Mouse (Mus musculus) fibroblast of lung, adult 2 months (primary cell): ENCODE data around the gene Gm10491.
"Not testable (repeated sequence)": the region's sequence is repeated elsewhere in the genome, so short reads cannot be mapped to it uniquely, and the experiment has no call there.

Experiments
- DNase-seq: peaks from one replicate; pipeline ENCODE4 v3.0.0-alpha.2; 2011; ENCODE audit warnings: low read depth

Gene Gm10491

DNA sequence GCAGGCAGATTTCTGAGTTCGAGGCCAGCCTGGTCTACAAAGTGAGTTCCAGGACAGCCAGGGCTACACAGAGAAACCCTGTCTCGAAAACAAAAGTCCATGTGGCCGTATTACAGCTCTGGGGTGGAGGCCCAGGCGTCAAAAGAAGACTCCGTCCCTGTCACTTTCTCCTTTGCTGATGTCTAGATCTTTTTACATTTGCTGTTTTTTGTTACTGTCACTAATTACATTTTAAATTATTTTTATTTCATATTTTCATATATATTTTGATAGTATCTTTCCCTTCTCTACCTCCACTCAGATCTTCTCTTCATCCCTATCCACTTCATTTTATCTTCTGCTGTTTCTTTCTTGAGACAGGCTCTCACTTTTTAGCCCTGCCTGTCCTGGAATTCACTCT is at the start of gene Gm10491:
Gene Gm10491 (minus strand): TSS at position 101 of the 400 bp plus-strand sequence.
- DNase-seq: no peak

DNA sequence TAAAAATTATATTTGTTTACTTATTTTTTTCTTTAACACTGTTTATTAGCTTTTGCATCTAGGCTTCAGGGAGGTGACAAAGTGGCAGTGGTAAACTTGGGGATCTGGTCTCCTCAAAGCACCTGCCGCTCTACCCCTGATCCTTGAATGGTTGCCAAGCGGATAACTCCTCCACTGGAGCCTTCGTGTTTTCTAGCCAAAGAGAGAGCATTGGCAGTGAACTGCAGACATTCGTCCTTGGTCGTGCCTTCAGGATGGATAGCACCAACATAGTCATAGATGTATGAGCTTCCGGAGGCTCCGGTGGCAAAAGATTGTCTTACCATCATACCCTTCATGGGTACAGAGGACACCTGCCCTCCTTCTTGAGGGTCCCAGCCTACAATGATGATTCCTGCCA is 42.5 kb upstream of the Gm10491 start:
- no peak for DNase-seq

DNA sequence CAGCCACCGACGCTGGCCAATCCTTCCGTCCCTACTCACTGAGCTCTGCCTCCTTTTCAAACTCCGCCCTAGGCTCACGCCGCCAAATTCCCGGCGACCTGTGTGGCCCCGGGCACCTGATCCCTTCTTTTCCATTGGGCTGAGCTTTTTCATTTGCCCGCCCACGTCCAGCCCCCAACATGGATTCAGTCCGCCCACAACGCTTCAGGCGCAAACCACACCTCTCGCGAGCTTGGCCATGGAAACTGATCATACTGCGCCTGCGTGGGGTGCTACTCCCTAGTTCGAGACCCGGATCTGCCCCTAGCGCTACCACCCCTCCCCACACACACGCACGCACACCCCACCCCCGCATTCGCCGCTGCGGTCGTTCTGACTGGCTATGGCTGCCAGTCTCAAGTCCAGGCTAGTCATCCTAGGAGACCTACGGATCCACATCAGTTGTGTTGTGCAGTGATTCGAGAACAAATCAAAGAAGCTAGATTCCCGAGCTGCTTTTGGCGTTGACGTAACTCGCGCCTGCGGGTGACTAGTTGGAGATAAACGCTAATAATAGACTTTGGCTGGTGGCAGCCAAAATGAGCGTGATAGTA is 40.4 kb upstream of the Gm10491 start:
- DNase-seq: peak; percentile 90

DNA sequence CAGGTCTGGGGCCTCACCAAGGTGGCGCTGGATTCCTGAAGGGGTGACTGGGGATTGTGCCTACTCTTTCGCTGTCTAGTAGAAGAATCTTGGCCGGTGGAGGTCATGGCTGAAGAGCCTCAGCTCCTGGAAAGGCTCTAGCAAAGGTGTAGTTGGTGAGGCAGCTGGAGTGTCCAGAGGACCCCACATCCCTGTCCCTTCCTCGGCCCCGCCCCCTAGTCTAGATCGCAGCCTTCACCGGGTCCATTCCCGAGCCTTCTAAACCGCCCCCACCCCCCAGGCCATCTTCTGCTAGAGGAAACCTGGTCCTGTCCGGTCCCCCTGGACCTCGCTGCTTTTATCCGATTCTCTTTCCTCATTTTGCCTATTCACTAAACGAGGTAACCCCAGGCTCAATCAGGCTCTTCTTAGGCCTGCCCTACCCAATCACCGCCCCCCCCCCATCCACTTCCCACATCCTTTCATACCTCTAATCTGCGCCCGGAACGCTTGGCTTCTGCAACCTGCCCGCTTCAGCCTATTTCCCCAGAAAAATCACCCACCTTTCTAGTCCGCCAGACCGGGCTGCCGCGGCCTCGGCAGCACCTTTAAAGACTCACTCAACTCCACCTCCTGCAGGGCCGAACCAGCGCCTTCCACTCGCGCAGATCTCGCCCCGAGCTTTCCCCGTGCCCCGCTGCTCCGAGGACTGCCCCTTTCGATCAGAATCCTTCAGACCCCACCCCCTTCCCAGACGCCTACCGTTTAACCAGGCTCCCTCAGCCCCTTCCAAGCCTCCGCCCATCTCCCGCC is 39.7 kb upstream of the Gm10491 start, which contains the start of gene Hdac6:
Gene Hdac6 (minus strand): TSS at position 782 of the 792 bp plus-strand sequence.
- DNase-seq: no peak

DNA sequence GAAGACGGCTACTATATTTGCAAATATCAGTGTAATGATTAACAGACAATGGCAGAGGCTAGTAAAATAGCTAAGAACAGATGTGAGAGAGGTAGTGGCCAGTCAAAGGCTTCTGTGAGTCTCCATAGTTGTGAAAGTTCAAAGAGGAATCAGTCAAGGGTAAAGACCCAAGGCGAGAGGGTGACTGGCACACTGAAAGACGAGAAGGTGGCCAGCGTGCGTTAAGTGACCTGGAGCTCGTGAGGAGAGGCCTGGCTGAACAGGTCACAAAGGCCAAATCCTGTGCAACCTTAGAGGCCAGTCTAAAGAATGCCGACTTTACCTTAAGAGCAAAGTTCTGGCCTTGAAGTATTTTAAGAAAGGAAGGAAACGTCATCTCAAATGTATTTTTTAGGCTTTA is 38.0 kb upstream of the Gm10491 start:
- DNase-seq: no peak

DNA sequence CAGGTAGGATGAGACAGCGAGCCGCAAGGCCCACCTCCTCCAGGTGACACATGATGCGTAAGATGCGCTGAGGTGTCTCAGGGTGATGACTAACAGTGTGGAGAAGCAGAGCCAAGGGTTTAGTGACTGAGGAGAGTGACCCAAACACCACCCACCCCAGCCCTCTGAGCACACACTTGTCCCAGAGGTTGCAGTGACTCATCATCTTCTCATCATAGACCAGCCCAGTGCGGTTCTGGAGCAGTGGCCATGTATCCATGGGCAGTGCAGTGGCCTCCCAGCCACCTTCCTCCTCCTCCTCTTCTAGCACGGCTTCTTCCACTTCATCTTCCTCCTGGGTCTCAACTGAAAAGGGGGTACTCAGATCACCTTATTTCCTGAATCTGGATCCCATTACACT is 30.0 kb upstream of the Gm10491 start:
- no peak for DNase-seq

DNA sequence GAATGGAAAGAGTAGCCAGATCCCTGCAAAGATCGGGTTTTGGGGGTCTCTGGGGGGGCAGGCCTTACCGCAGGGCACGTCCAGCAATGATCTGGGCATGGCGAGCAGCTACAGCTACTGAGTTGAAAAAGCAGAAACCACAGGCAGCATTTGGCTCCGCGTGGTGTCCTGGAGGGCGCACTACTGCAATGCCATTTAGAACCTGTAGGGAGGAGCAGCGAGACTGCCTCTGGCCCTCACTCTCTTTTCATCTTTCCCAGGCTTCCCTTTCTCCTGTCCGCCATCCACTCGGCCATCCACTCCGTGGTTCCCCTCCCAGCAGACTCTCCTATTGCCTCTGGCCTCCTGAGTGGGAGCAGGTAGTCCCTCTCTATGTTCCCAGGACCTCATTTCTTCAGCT is 29.2 kb upstream of the Gm10491 start:
- DNase-seq: no peak

DNA sequence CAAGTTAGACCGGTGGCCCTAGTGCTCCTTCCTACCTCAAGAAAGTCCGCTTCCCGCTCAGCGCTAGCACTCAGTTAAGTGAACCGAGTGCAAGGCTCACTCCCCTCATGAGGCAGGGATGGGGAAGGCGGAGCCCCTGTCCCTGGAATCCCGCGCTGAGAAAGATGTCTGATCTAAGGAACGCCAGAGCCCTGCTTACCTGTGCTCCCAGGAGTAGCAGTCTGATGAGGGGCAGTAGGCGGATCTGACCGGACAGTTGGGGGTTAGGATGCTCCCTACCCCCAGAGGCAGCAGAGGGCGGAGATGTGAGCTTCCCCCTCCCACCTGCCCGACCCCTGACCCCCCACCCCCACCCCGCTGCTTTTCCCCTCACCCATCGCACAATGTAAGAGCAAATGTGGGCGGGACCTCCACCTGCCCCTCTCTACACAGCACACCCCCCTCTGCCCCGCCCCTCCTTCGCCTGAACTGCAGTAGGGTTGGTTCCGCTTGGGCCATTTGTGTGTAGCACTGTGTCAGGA is 20.7 kb upstream of the Gm10491 start, which contains the start of gene Eras:
Gene Eras (minus strand): TSS at position 338 of the 521 bp plus-strand sequence.
- no peak for DNase-seq

DNA sequence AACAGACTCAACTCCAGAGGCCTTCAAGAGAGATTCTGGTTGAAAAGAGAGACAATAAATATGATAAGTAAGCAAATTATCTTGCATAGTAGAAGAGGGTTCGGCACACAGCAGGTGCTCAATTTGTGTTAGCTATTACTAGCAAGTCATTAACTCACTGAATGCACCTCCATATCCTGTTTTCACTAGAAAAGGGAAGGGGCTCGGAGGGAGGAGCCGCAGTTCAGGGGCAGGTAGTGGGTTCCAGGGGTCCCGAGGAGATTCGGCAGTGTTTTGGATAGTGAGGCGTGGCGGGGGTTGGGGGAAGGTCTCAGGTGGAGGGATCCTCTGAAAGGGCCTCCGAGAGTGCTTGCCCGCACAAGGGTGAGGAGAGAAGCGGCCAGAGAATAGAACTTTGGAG is 19.5 kb upstream of the Gm10491 start:
- DNase-seq: no peak

DNA sequence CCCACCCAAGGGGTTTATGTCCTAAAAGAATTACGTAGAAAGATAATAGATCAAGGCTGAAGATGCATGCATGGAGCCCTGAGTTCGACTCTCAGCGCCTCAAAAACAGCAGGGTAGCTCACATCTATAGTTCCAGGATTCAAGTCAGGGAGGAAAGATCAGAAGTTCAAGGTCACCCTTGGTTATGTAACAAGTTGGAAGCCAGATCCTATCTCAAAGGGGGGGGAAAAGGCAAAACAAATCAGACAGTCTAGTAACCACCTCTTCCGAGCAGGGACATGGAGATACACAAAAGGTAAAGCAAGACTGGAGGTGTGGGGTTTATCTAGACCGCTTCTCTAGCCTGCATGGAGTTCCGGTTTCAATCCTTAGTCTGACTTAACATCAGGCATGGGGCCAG is 18.6 kb upstream of the Gm10491 start:
- no peak for DNase-seq

DNA sequence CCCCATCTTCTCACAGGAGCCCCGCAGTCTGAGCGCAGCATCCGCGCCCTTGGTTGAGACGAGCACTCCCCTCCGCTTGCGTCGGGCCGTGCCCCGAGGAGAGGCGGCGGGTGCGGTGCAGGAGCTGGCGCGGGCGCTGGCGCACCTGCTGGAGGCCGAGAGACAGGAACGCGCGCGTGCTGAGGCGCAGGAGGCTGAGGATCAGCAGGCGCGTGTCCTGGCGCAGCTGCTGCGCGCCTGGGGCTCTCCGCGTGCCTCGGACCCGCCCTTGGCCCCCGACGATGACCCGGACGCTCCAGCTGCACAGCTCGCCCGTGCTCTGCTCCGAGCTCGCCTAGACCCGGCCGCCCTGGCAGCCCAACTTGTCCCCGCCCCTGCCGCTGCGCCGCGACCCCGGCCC is 14.4 kb upstream of the Gm10491 start:
- DNase-seq: no peak

DNA sequence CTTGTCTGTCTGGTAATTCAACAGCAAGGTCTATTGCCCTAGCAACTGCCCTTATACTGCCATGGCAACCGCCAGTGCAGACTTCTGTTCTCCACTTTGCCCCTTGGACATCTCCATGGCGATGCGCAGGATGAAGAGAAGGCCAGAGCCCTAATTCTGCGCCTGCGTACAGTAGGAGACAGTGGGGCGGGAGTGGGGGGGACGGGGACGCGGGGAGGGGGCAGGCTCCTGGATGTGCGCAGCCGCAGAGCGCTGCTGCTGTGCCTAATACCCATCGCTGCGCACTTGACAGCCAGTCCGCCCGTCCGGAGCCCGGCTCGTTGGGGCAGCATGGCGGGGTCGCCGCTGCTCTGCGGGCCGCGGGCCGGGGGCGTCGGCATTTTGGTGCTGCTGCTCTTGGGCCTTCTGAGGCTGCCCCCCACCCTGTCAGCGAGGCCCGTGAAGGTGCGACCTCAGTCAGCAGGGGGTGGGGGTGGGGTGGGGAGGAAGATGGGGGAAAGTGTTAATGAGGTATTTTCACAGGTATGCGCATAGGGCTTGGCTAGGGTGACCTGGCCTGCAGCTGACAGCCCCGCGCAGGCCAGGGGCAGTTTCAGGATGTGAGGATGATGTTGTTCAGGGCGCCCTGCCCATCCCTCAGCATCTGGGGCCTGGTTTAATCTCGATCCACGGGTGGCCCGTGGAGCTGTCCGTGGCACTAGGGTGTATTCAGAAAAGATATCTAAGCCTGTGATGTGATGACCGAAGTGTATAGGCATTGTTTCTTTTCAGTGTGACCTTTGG is 12.2 kb upstream of the Gm10491 start, which contains the start of gene Pcsk1n:
Gene Pcsk1n (plus strand): TSS at position 222 of the 783 bp plus-strand sequence.
- no peak for DNase-seq

DNA sequence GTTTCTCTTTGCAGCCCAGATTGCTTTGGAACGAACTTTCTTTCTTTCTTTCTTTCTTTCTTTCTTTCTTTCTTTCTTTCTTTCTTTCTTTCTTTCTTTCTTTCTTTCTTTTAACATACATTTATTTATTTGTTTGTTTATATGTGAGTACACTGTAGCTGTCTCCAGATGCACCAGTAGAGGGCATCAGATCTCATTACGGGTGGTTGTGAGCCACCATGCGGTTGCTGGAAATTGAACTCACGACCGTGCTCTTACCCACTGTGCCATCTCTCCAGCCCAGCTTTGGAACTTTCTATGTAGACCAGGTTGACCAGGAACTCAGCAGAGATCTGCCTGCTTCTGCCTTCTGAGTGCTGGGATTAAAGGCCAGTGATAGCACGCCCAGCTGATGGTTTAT is 10.3 kb upstream of the Gm10491 start:
- DNase-seq: not testable (repeated sequence)

DNA sequence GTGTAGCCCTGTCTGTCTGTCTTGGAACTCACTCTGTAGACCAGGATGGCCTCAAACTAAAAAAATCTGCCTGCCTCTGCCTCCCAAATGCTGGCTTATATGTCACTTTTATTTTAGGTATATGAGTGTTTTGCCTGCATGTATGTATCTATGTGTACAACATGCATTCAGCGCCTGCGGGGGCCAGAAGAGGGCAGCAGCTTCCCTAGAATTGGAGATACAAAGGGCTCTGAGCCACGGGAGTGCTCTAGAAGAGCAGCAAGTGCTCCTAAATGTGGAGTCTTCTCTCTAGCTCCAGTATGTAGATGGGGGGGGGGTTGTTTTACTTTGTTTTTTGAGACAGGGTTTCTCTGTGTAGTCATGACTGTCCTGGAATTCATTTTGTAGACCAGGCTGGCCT is 8.0 kb upstream of the Gm10491 start:
- not testable (repeated sequence) for DNase-seq

DNA sequence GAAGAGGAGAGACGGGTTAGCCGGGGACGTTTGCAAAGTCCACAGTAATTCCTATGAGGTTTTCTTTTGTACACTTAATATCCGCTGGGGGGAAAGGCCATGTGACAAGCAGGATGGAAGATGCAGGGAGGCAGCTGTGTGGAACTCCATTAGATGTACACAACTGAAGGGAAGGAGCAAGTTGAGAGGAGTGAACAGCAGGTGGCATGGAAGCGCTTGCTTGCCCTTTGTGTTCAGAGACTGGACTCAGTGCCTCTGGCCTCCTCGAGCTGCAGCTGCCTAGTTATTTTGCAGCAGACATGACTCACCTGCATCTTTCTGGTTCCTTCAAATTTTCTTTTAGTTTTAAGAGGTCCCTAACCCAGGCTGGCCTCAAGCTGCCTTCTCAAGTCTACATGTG is 2.8 kb upstream of the Gm10491 start:
- DNase-seq: no peak

DNA sequence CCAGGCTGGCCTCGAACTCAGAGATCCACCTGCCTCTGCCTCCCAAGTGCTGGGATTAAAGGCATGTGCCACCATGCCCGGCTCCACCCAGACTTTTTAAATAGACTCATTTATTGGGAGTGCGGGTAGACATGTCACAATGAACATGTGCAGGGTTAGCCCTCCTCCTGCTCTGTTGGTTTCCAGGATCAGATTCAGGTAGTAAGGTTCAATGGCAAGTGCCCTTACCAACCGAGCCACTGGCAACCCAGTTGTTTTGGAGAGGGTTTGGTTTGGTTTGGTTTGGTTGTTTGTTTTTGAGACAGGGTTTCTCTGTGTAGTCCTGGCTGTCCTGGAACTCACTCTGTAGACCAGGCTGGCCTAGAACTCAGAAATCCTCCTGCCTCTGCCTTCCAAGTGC is 1.6 kb upstream of the Gm10491 start, which contains the start of gene Gm10490:
Gene Gm10490 (plus strand): TSS at position 301 of the 400 bp plus-strand sequence.
- not testable (repeated sequence) for DNase-seq

DNA sequence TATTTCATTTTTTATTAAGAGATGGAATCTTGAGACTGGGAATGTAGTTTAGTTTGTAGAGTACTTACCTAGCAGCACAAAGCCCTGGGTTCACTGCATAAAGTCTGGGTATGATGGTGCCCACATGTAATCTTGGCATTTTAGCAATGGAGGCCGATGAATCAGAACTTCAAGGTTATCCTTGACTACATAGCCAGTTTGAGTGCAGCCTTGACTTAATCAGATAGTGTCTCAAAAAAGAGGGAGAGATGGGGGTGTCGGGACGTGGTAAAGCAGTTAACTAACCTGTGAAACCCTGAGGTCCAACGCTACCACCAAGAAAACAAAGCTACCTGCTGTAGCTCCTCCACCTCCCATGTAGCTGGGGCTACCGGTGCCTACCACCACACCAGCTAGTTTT is 3.2 kb downstream of the Gm10491 start:
- no peak for DNase-seq

DNA sequence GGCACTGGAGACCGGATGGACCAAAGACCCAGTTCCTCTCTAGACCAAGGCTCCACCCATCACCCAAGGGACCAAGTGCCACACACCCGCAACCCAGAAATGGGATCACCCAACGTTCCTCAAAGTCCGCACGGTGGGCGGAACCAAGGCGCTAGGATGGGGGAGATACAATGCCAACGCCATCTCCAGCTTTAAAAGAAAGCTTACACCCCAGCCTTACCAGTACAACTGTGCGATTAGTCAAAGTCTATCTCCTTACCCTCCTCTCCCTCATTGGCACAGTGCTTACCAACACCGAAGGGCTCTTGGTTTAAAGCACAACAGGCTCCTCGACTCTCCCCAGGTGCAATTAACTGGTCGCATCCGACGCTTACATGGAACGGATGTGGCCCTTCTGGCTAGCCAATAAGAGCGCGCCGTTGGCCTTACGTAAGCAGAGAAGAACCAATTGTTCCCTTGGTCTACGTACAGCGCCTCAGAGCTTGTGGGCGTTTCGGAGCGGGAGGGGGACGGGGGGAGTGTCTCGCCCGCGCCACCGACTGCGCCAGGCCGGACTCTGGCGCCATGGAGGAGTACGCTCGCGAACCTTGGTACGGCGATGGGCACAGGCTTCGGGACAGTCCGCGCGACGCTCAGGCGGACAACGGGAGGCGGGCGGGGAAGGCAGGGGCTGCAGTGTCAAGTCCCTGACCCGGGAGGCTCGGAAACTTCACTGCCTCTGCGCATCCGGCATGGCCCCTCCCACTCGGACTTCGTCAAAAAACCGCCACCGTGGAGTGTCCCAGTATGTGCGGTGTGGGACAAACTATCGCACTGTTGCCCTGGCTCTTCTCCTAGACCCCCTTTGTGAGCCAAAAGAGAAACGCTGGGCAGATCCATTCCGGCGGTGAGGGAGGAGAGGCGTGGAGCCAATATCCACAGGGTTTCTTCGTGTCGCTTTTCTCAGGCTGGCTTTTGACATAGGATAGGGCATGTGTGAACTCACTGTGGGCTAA is 8.5 kb downstream of the Gm10491 start, which contains the start of the genes Pqbp1 and Timm17b:
Gene Pqbp1 (minus strand): TSS at position 390 of the 995 bp plus-strand sequence.
Gene Timm17b (plus strand): TSS at position 478 of the 995 bp plus-strand sequence.
- DNase-seq: peak; percentile 76

DNA sequence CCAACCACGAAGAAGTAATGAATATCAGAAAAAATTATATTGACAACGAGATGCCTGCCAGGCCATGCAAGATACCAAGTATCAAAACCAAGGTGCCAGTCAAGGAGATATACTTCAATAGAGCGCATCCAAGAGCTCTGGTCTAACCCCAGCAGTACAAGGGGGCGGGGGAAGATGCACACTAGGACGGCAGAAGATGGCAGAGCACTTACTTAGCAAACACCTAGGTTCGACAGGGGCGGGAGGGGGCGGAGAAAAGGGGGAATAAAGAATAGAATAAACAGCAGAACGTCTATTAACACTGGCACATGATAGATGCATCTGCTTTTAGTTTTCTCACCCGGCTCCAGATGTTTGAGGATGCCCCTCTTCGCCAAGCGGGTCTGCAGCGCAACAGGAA is 9.4 kb downstream of the Gm10491 start:
- DNase-seq: no peak

DNA sequence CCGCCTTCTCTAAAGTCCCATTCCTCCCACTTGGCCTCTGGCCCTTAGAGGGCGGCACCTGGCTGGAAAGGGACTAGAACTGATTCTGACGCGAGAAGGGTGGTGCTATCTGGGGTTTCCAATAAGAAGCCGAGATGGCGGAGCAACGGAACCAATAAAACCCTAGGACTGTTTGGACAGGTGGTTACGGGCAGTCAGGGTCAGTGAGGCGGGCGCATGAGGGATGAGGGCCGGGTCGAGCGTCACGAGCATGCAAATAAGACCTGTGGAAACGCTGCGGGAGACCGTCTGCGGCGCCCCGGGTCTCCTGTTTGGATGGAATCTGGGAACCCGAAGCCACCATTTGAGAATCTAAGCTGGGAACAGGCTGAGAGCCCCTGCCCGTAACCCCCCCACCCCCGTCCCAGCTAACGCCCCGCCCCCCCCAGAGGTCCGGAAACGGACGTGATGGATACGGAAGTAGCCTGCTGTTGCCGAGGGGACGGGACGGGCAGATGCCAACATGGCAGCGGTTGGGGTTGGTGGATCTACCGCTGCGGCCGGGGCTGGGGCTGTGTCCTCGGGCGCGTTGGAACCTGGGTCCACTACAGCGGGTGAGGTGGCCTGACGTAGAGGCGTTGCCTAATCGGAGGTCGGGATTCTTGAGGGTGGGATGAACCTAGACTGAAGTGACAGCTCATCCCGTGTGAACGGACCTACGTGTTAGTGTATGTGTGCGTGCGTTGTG is 23.6 kb downstream of the Gm10491 start, which contains the start of gene Slc35a2:
Gene Slc35a2 (plus strand): TSS at position 188 of the 727 bp plus-strand sequence.
- DNase-seq: peak; percentile 77
